Mouse (Mus musculus): Measurements from ENCODE around the gene Cmtm2b. TPM values are rescaled to one million over a fixed set of nuclear protein-coding genes. Genes with fewer than 3 reads are reported as not detected.
A peak's percentile ranks its signal among the peaks of the same experiment; 100 is the strongest.

Gene Cmtm2b
- total RNA-seq, 4 experiments from 2014 or later: not detected

- no peak for DNase-seq (ENCODE audit: low spot score in 2 of 2)
Observed at GRCm38 (mm10) chr8:104341678-104342077, 19.6 kb downstream of the Cmtm2b start.

GRCm38 (mm10) chr8:104342426-104342825, 20.4 kb downstream of the Cmtm2b start:
- DNase-seq (ENCODE audit: low spot score in 2 of 2): no peak

GRCm38 (mm10) chr8:104343957-104344356, 21.9 kb downstream of the Cmtm2b start:
- peak; percentile 75 to 85 for DNase-seq (ENCODE audit: low spot score in 2 of 2)

- DNase-seq (ENCODE audit: low spot score in 2 of 2): no peak
Observed at GRCm38 (mm10) chr8:104344622-104345021, 22.6 kb downstream of the Cmtm2b start.

GRCm38 (mm10) chr8:104346706-104347105, 24.7 kb downstream of the Cmtm2b start:
- DNase-seq (ENCODE audit: low spot score in 2 of 2): no peak

GRCm38 (mm10) chr8:104348971-104349370, 26.9 kb downstream of the Cmtm2b start:
- no peak for DNase-seq (ENCODE audit: low spot score in 2 of 2)

GRCm38 (mm10) chr8:104350047-104350446, 28.0 kb downstream of the Cmtm2b start:
- no peak for DNase-seq (ENCODE audit: low spot score in 2 of 2)

GRCm38 (mm10) chr8:104353186-104353585, 31.2 kb downstream of the Cmtm2b start:
- no peak for DNase-seq (ENCODE audit: low spot score in 2 of 2)

GRCm38 (mm10) chr8:104354504-104354903, 32.5 kb downstream of the Cmtm2b start:
- no peak for DNase-seq (ENCODE audit: low spot score in 2 of 2)

GRCm38 (mm10) chr8:104358637-104359036, 36.6 kb downstream of the Cmtm2b start:
- no peak for DNase-seq (ENCODE audit: low spot score in 2 of 2)

- no peak for DNase-seq (ENCODE audit: low spot score in 2 of 2)
Observed at GRCm38 (mm10) chr8:104359778-104360456, 37.9 kb downstream of the Cmtm2b start.

GRCm38 (mm10) chr8:104365695-104366094, 43.7 kb downstream of the Cmtm2b start:
- DNase-seq (ENCODE audit: low spot score in 2 of 2): no peak

GRCm38 (mm10) chr8:104367398-104367797, 45.4 kb downstream of the Cmtm2b start:
- no peak for DNase-seq (ENCODE audit: low spot score in 2 of 2)

GRCm38 (mm10) chr8:104369591-104369990, 47.6 kb downstream of the Cmtm2b start:
- DNase-seq (ENCODE audit: low spot score in 2 of 2): no peak

- no peak for DNase-seq (ENCODE audit: low spot score in 2 of 2)
Observed at GRCm38 (mm10) chr8:104370071-104370470, 48.0 kb downstream of the Cmtm2b start.

GRCm38 (mm10) chr8:104371121-104371520, 49.1 kb downstream of the Cmtm2b start:
- DNase-seq (ENCODE audit: low spot score in 2 of 2): no peak

- DNase-seq (ENCODE audit: low spot score in 2 of 2): no peak
Observed at GRCm38 (mm10) chr8:104373779-104374178, 51.7 kb downstream of the Cmtm2b start.

- DNase-seq (ENCODE audit: low spot score in 2 of 2): no peak
Observed at GRCm38 (mm10) chr8:104374269-104374668, 52.2 kb downstream of the Cmtm2b start.

- no peak for DNase-seq (ENCODE audit: low spot score in 2 of 2)
Observed at GRCm38 (mm10) chr8:104374864-104375846, 53.1 kb downstream of the Cmtm2b start.

- DNase-seq (ENCODE audit: low spot score in 2 of 2): no peak
Observed at GRCm38 (mm10) chr8:104375959-104376358, 53.9 kb downstream of the Cmtm2b start.

GRCm38 (mm10) chr8:104376669-104377068, 54.6 kb downstream of the Cmtm2b start:
- no peak for DNase-seq (ENCODE audit: low spot score in 2 of 2)

GRCm38 (mm10) chr8:104379301-104379836, 57.3 kb downstream of the Cmtm2b start:
- DNase-seq (ENCODE audit: low spot score in 2 of 2): no peak

Data from layer of hippocampus, adult 8-10 months (tissue).